Mouse (Mus musculus) heart, postnatal 25 days (tissue): ENCODE measurements at regions not wholly inside any gene's neighbourhood (a gene's known extent, or its start where the extent isn't known, plus 50 kb on each side); places are given as distances from the start of the nearest gene placed in this dataset.

ENCODE experiments used
- DNase-seq: peaks from one replicate; pipeline ENCODE4 v3.0.0; 2022; ENCODE audit warnings: low spot score
- intact Hi-C: fragments of 180-260 bp; cut with DNase I; formaldehyde crosslinking; loops from one replicate; pipeline ENCODE4 v1.15.1; 2025

- DNase-seq, result no peak
- intact Hi-C loops, result no loop called here
Observed at GRCm38 (mm10) chr3:99447361-99447760, 207.2 kb downstream of the Tbx15 start.

- intact Hi-C loops, result no loop called here
- no peak for DNase-seq
Observed at GRCm38 (mm10) chr3:99447813-99448212, 207.6 kb downstream of the Tbx15 start.

- intact Hi-C loops, result no loop called here
- no peak for DNase-seq
Observed at GRCm38 (mm10) chr3:99459036-99459863, 219.1 kb downstream of the Tbx15 start.

- no peak for DNase-seq
- intact Hi-C loops, result no loop called here
Observed at GRCm38 (mm10) chr3:99499980-99500379, 259.8 kb downstream of the Tbx15 start.

- intact Hi-C loops, result no loop called here
- DNase-seq, result no peak
Observed at GRCm38 (mm10) chr3:99504772-99505171, 264.6 kb downstream of the Tbx15 start.

GRCm38 (mm10) chr3:99512250-99512649 lies 272.1 kb downstream of the Tbx15 start:
- intact Hi-C loops, result no loop called here

GRCm38 (mm10) chr3:99512933-99513332 lies 272.8 kb downstream of the Tbx15 start:
- intact Hi-C loops, result no loop called here
- no peak for DNase-seq

More at GRCm38 (mm10) chr3:99512250-99512649, 272.1 kb downstream of the Tbx15 start:
- no peak for DNase-seq

- no peak for DNase-seq
- intact Hi-C loops, result no loop called here
Observed at GRCm38 (mm10) chr3:99515751-99516150, 275.6 kb downstream of the Tbx15 start.

- intact Hi-C loops, result no loop called here
- no peak for DNase-seq
Observed at GRCm38 (mm10) chr3:99560917-99561316, 320.7 kb downstream of the Tbx15 start.

- no peak for DNase-seq
- intact Hi-C loops, result no loop called here
Observed at GRCm38 (mm10) chr3:99573335-99573976, 311.8 kb upstream of the Spag17 start.

- DNase-seq, result no peak
- intact Hi-C loops, result no loop called here
Observed at GRCm38 (mm10) chr3:99573977-99574373, 311.2 kb upstream of the Spag17 start.

- no peak for DNase-seq
- intact Hi-C loops, result no loop called here
Observed at GRCm38 (mm10) chr3:99602679-99603078, 282.5 kb upstream of the Spag17 start.

- no peak for DNase-seq
- intact Hi-C loops, result no loop called here
Observed at GRCm38 (mm10) chr3:99632309-99632708, 252.9 kb upstream of the Spag17 start.

- no peak for DNase-seq
- intact Hi-C loops, result no loop called here
Observed at GRCm38 (mm10) chr3:99641343-99642106, 243.7 kb upstream of the Spag17 start.

- intact Hi-C loops, result no loop called here
- DNase-seq, result no peak
Observed at GRCm38 (mm10) chr3:99644910-99645309, 240.3 kb upstream of the Spag17 start.

- intact Hi-C loops, result no loop called here
- no peak for DNase-seq
Observed at GRCm38 (mm10) chr3:99645318-99645717, 239.9 kb upstream of the Spag17 start.

GRCm38 (mm10) chr3:99657617-99658016 lies 227.6 kb upstream of the Spag17 start:
- DNase-seq, result no peak
- intact Hi-C loops, result no loop called here

GRCm38 (mm10) chr3:99663783-99664182 lies 221.4 kb upstream of the Spag17 start:
- DNase-seq, result no peak
- intact Hi-C loops, result no loop called here

GRCm38 (mm10) chr3:99665363-99665762 lies 219.8 kb upstream of the Spag17 start:
- DNase-seq, result no peak
- intact Hi-C loops, result no loop called here

- intact Hi-C loops, result no loop called here
- DNase-seq, result no peak
Observed at GRCm38 (mm10) chr3:99665902-99666768, 219.1 kb upstream of the Spag17 start.
